Mouse (Mus musculus) layer of hippocampus, adult 2 months (tissue): ENCODE data around the gene Sipa1l1. TPM values are rescaled to one million over a fixed set of nuclear protein-coding genes. Genes with fewer than 3 reads are reported as not detected.
A peak's percentile ranks its signal among the peaks of the same experiment; 100 is the strongest.

Experiments
- DNase-seq, 2 experiments: peaks; one replicate each; pipeline ENCODE4 v3.0.0; 2022; ENCODE audit warnings: low spot score in 2 of 2
- H3K27ac ChIP-seq: fragments of 200-600 bp; 2 replicates; pipeline ENCODE4 v1.8.1; 2022
- H3K4me3 ChIP-seq: fragments of 200-600 bp; 2 replicates; pipeline ENCODE4 v1.8.1; 2022; ENCODE audit warnings: mild to moderate bottlenecking
- CTCF ChIP-seq: fragments of 200-600 bp; conservative IDR thresholded peaks from 2 replicates; pipeline ENCODE4 v1.8.1; 2022; ENCODE audit warnings: antibody characterized with exemption, mild to moderate bottlenecking, moderate library complexity
- total RNA-seq, 2 experiments: library from RNA; stranded (reverse); gene quantifications; 2 replicates each; pipeline ENCODE4 v1.2.3; 2021

Gene Sipa1l1
- total RNA-seq, 2 experiments from 2014 or later: 233 to 244 TPM

DNA sequence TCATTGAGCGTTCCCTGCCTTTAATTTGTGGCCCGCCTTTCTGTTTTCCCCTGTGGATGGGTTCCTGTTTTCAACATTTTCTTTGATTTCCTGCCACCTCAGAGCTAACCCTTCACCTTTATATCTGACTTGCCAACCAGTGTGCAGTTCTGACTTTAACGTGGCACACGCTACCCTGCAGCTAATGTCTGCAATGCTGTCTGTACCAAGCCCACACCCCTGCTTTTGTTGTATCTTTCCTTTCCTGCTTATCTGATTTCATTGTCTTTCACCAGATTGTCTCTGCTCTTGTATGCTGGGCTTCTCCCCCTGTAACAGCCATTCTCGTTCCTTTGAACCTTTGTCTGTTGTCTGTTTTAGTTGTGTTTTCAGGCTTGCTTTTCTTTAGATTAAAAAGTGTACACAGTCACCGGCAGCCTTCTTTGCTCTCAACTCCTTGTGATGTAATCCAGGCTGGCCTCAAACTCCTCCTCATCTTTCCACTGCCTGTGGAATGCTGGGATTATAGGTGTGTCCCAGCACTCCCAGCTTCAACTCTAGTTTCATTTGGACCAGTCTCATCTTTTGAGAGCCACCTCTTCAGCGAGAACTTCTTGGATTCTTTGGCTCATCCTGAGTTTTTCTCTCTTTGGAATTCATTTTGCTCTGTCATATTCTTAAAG, 18.2 kb downstream of the Sipa1l1 start:
- Histone ChIP-seq H3K4me3 (no peak overlapping the region), H3K27ac (no peak overlapping the region; the same call in 1 of the 2 replicates)
- no peak for DNase-seq
- TF ChIP-seq CTCF: no peak

- no peak for DNase-seq
- Histone ChIP-seq H3K4me3 (no peak overlapping the region), H3K27ac (peak overlapping the region; percentile 15; the same call in 1 of the 2 replicates)
- peak; percentile 55 for TF ChIP-seq CTCF
Observed at GRCm38 (mm10) chr12:82188321-82189075, 19.4 kb downstream of the Sipa1l1 start.

- no peak for TF ChIP-seq CTCF
- Histone ChIP-seq H3K4me3 (no peak overlapping the region), H3K27ac (no peak overlapping the region)
- no peak for DNase-seq
Observed at GRCm38 (mm10) chr12:82189076-82189675, 20.1 kb downstream of the Sipa1l1 start.

DNA sequence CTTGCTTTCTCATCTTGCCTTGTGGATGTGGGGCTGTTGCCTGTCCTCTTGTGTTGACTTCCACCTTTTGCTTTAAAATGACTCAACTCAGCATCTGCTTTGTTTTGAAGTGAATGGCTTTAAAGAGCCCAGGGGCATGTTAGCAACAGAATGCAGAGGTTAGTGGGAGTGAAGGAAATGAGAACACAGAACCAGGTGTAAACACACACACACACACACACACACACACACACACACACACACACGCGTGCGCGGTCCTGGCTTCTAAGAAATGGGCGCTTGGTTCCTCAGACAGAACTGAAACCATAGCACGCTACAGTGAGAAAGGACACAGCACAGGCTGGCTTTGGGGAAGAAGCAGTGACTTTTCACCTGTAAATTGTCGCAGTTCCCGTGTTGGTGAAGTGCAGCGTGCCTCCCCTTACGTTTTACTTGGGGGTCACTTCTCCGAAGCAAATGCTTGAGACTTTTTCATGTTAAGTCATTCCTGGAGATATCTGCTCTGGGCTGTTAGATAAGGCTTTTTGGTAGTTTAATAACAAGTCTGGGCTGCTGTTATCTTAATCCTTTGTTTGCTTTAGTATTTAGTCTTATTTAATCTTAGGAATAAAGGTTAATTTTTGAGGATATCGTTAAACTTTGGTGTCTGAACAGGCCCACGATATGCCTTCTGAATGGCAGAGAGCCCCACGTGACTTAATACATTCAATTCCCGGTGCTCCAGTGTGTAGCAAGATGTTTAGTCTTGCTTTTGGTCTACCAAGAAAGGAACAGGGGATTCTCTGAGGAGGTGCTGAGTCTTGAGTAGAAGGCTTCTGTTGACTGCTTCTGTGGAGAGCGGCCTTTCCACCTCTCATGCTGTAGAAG, 20.8 kb downstream of the Sipa1l1 start:
- no peak for TF ChIP-seq CTCF

GRCm38 (mm10) chr12:82190582-82190965, 21.5 kb downstream of the Sipa1l1 start:
- TF ChIP-seq CTCF: no peak
- no peak for DNase-seq
- H3K4me3 ChIP-seq: no peak overlapping the region
- H3K27ac ChIP-seq: no peak overlapping the region

More for the DNA sequence above, 20.8 kb downstream of the Sipa1l1 start:
- no peak for DNase-seq
- Histone ChIP-seq H3K4me3 (no peak overlapping the region), H3K27ac (no peak overlapping the region)

DNA sequence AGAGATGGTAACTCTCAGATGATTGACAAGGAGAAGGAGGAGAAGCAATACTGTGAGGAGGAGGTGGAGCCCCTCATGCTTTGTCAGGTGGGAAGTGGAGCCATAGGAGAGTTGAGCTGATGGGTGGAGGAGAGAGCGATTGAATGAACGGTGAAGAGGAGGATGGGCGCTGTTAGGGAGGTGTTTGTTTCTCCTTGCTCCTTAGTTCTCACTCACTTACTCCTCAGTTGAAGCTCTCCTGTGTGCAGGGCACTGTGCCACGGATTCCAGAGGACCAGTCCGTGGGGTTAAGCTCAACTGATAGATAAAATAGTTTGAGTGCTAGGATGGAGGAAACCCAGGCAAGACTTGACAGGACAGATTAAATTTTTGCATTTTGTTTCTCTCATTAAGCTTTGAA, 22.6 kb downstream of the Sipa1l1 start:
- TF ChIP-seq CTCF: no peak
- no peak overlapping the region for H3K27ac ChIP-seq
- no peak for DNase-seq
- H3K4me3 ChIP-seq: no peak overlapping the region

- no peak for DNase-seq
- Histone ChIP-seq H3K27ac (no peak overlapping the region), H3K4me3 (no peak overlapping the region)
- no peak for TF ChIP-seq CTCF
Observed at GRCm38 (mm10) chr12:82192641-82193054, 23.5 kb downstream of the Sipa1l1 start.

- no peak overlapping the region for H3K27ac ChIP-seq
- no peak overlapping the region for H3K4me3 ChIP-seq
- TF ChIP-seq CTCF: no peak
- no peak for DNase-seq
Observed at GRCm38 (mm10) chr12:82193476-82193875, 24.4 kb downstream of the Sipa1l1 start.

GRCm38 (mm10) chr12:82194919-82195318, 25.8 kb downstream of the Sipa1l1 start:
- TF ChIP-seq CTCF: no peak
- no peak overlapping the region for H3K4me3 ChIP-seq
- H3K27ac ChIP-seq: no peak overlapping the region
- DNase-seq: no peak

DNA sequence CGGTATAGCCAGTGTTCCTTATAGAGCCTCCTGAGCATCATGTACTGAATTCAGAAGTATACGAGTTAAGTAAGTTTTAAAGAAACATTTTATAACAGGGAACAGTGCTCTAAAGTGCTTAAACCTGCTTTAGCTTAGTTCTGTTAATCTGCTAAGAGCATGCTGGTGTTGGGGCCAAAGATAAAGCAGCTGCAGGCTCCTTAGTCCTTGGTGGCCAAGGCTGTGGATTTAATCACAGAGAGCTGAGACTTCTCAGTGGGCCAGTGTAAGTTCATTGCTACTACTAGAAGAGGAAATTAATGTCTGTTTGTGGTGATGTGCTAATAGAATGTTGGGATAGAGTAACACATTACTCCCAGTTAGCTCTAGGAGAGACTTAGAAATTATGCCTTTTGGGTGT, 27.1 kb downstream of the Sipa1l1 start:
- no peak for TF ChIP-seq CTCF
- DNase-seq: no peak
- Histone ChIP-seq H3K4me3 (no peak overlapping the region), H3K27ac (peak overlapping the region; percentile 18; the same call in 1 of the 2 replicates)

DNA sequence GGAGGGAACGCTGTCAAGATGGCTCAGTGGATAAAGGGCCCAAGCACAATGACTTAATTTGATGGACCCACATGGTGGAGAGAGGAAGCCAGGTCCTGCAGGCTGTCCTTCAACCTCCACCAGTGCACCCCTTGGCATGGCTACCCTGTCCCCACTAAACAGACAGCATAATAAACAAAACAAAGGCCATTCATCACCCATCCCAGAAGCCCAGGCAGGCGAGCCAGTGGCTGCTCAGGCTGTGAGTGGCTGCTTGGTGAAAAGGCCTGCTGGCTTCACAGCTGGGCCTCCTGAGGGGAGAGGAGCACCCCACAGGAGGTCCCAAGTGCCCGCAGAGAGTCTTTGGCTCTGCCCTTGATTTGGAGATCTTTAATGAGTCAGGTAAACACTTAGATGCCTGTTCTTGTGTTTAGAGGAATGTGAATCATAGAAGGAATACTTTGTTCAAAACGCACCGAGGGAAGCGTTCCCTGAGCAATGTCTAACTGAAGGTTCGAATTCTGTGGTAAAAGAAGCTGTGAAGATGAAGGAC, 27.6 kb downstream of the Sipa1l1 start:
- Histone ChIP-seq H3K27ac (peak overlapping the region; percentile 18; the same call in 1 of the 2 replicates), H3K4me3 (no peak overlapping the region)
- DNase-seq: no peak
- TF ChIP-seq CTCF: no peak

- no peak for DNase-seq
- Histone ChIP-seq H3K4me3 (no peak overlapping the region), H3K27ac (peak overlapping the region; percentile 18; the same call in 1 of the 2 replicates)
- no peak for TF ChIP-seq CTCF
Observed at GRCm38 (mm10) chr12:82197207-82197606, 28.1 kb downstream of the Sipa1l1 start.
